Mouse (Mus musculus) WW6 (cell line): ENCODE measurements around the gene Ntn3.

ENCODE experiments used
- DNase-seq: peaks from one replicate; pipeline ENCODE4 v3.0.0-alpha.2; 2013; ENCODE audit warnings: low read depth, low spot score

Ntn3 gene

GRCm38 (mm10) chr17:24211631-24212440 is 2.5 kb upstream of the Ntn3 start:
- no peak for DNase-seq

GRCm38 (mm10) chr17:24210591-24210990 is 1.3 kb upstream of the Ntn3 start:
- no peak for DNase-seq

GRCm38 (mm10) chr17:24209916-24210240 is 547 bp upstream of the Ntn3 start:
- DNase-seq: no peak

- no peak for DNase-seq
These were observed 689 bp downstream of the Ntn3 start for GRCm38 (mm10) chr17:24208641-24209042.

GRCm38 (mm10) chr17:24207768-24208640 is 1.3 kb downstream of the Ntn3 start:
- DNase-seq: no peak

- no peak for DNase-seq
These were observed 2.6 kb downstream of the Ntn3 start for GRCm38 (mm10) chr17:24206451-24207351.

GRCm38 (mm10) chr17:24205908-24206361 is 3.4 kb downstream of the Ntn3 start:
- no peak for DNase-seq

- peak; percentile 83 for DNase-seq
These were observed 3.9 kb downstream of the Ntn3 start, which contains the start of gene Tbc1d24 for GRCm38 (mm10) chr17:24205284-24205888. Gene Tbc1d24, minus strand, starts transcription at chr17:24205562.

- DNase-seq: no peak
These were observed 4.5 kb downstream of the Ntn3 start for GRCm38 (mm10) chr17:24204846-24205245.

GRCm38 (mm10) chr17:24203611-24204534 is 5.5 kb downstream of the Ntn3 start:
- no peak for DNase-seq

- DNase-seq: no peak
These were observed 6.3 kb downstream of the Ntn3 start for GRCm38 (mm10) chr17:24203068-24203467.

- no peak for DNase-seq
These were observed 8.2 kb downstream of the Ntn3 start for GRCm38 (mm10) chr17:24201092-24201491.

- DNase-seq: no peak
These were observed 9.6 kb downstream of the Ntn3 start for GRCm38 (mm10) chr17:24199741-24200140.

- no peak for DNase-seq
These were observed 10.1 kb downstream of the Ntn3 start for GRCm38 (mm10) chr17:24199252-24199651.

- DNase-seq: no peak
These were observed 12.1 kb downstream of the Ntn3 start for GRCm38 (mm10) chr17:24197032-24197824.

- DNase-seq: no peak
These were observed 14.0 kb downstream of the Ntn3 start for GRCm38 (mm10) chr17:24195349-24195748.

- DNase-seq: no peak
These were observed 15.6 kb downstream of the Ntn3 start for GRCm38 (mm10) chr17:24193769-24194168.

- no peak for DNase-seq
These were observed 16.1 kb downstream of the Ntn3 start for GRCm38 (mm10) chr17:24193268-24193667.

- DNase-seq: no peak
These were observed 16.5 kb downstream of the Ntn3 start for GRCm38 (mm10) chr17:24192848-24193247.
